Mouse (Mus musculus) kidney, embryonic 15.5 days (tissue): ENCODE measurements around the gene Adgrg2. TPM values are rescaled to one million over a fixed set of nuclear protein-coding genes. Genes with fewer than 3 reads are reported as not detected.

Source experiments
- ATAC-seq: fragments of 200-750 bp; cut with Nextera tagmentation; replicated peaks from 2 replicates; pipeline ENCODE4 v1.8.0; 2017; ENCODE audit warnings: moderate TSS enrichment; ENCODE audit not compliant: low FRiP score
- H3K27ac ChIP-seq: fragments of 300-500 bp; sonication (generic); 2 replicates; pipeline ENCODE4 v1.5.1; 2015; ENCODE audit warnings: mild to moderate bottlenecking, inconsistent platforms
- H3K27me3 ChIP-seq: fragments of 300-500 bp; sonication (generic); 2 replicates; pipeline ENCODE4 v1.6.1; 2015; ENCODE audit warnings: inconsistent platforms
- H3K36me3 ChIP-seq: fragments of 300-500 bp; sonication (generic); 2 replicates; pipeline ENCODE4 v1.6.1; 2015; ENCODE audit warnings: inconsistent platforms
- H3K4me1 ChIP-seq: fragments of 300-500 bp; sonication (generic); 2 replicates; pipeline ENCODE4 v1.6.1; 2015; ENCODE audit warnings: inconsistent platforms
- H3K4me2 ChIP-seq: fragments of 300-500 bp; sonication (generic); 2 replicates; pipeline ENCODE4 v1.6.1; 2015; ENCODE audit warnings: moderate library complexity, mild to moderate bottlenecking, inconsistent platforms
- H3K4me3 ChIP-seq: fragments of 300-500 bp; sonication (generic); replicated peaks from 2 replicates; pipeline ENCODE4 v1.5.1; 2015; ENCODE audit warnings: mild to moderate bottlenecking, inconsistent platforms
- H3K9ac ChIP-seq: fragments of 300-500 bp; sonication (generic); 2 replicates; pipeline ENCODE4 v1.6.1; 2015; ENCODE audit warnings: mild to moderate bottlenecking, inconsistent platforms
- H3K9me3 ChIP-seq: fragments of 300-500 bp; sonication (generic); replicated peaks from 2 replicates; pipeline ENCODE4 v1.6.1; 2016; ENCODE audit warnings: inconsistent platforms
- WGBS: fragments of 180-500 bp; shearing (Covaris S2); methylation state at CpG from one replicate; pipeline ENCODE4 v1.1.7; 2015; ENCODE audit warnings: mixed read lengths; 5-methylcytosine and 5-hydroxymethylcytosine counted together
- polyA plus RNA-seq: library from polyadenylated mRNA; unstranded; fragments of >200 nt; fragmentation: Nextera tagmentation; extraction: Ambion mirVana; gene quantifications from 2 replicates; pipeline ENCODE4 v1.2.1, GENCODE M21; 2015

Gene Adgrg2
- polyA plus RNA-seq, 1 experiment from 2014 or later: 1.9 TPM

GRCm38 (mm10) chrX:160509046-160509445 is 118.6 kb downstream of the Adgrg2 start:
- ATAC-seq: no peak
- no peak overlapping the region for H3K4me2 ChIP-seq
- no peak overlapping the region for H3K9ac ChIP-seq
- whole genome bisulfite sequencing: 39% methylated on average over 1 of the region's 1 CpGs
- H3K36me3 ChIP-seq: no peaks in the 10 kb centered on the region
- no peaks in the 10 kb centered on the region for H3K4me1 ChIP-seq
- no peak overlapping the region for H3K4me3 ChIP-seq
- peaks cover 21% of the 10 kb centered on the region for H3K27me3 ChIP-seq
- no peaks in the 10 kb centered on the region for H3K9me3 ChIP-seq
- no peak overlapping the region for H3K27ac ChIP-seq

DNA sequence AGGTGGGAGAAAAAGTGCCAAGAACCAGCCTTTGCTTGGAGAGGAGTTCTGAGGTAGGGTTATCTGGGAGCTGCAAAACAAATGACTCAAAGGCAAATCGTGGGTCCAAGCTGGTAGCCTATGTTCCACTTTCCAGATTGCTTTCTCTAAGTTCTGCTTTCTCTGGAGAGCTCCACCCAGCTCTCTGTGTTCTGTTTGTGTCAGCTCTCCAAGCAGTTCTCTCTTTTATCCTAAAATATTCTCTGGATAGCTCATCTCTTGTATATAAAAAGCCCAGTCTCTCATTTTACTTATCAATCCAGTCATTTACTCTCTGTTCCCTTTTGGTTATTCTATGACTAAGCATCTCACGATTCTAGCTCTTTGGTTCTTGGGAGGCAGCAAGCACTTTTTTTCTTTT is 119.7 kb downstream of the Adgrg2 start:
- Histone ChIP-seq H3K4me3 (no peak overlapping the region), H3K9me3 (no peaks in the 10 kb centered on the region), H3K27me3 (peaks cover 13% of the 10 kb centered on the region), H3K4me2 (no peak overlapping the region), H3K9ac (no peak overlapping the region), H3K36me3 (no peaks in the 10 kb centered on the region), H3K27ac (no peak overlapping the region), H3K4me1 (no peaks in the 10 kb centered on the region)
- 72% methylated on average over 2 of the region's 2 CpGs for WGBS
- no peak for ATAC-seq

DNA sequence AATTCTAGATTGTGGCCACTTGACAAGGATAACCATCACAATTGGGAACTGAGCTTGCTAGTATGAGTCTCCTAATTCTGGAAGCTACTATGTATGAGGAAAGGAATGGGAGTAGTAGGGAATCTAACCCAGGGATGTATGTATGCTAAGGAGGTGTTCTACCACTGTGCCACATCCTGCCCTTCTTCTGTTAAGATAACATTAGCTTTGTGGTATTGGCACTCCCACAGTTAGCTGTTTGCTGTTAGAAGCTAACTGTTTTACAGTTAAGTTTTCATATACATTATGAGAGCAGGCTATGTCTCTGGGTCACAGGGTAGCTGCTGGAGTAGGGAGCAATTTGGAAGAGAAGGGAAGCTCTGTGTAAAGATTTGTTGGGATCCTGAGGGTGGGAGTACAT is 125.5 kb downstream of the Adgrg2 start:
- no peaks in the 10 kb centered on the region for H3K36me3 ChIP-seq
- peak; percentile 52; the same call in 1 of the 2 replicates for ATAC-seq

DNA sequence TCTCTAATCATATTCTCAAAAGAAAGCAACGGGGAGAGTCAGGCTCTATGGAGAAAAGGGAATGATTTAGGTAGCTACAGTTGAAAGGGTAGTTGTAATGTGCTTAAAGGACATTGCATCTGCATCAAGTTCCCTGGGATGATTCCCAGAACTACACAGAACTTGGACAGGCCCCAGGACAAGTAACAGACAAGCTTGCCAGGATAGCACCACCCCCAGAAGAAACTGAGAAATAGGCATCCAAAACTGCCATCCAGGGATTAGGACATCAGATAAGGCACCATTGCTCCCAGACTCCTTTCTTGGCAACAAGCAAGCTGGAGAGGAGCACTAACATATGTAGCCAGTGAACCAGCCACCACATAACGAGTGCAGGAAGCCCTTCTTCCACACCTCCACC is 152.3 kb downstream of the Adgrg2 start:
- no peaks in the 10 kb centered on the region for H3K9me3 ChIP-seq
- no peak overlapping the region for H3K27ac ChIP-seq
- peaks cover 6% of the 10 kb centered on the region; the same call in 1 of the 2 replicates for H3K27me3 ChIP-seq
- no peak overlapping the region for H3K4me2 ChIP-seq
- ATAC-seq: no peak
- no peaks in the 10 kb centered on the region for H3K4me1 ChIP-seq
- 0 out of 2 replicates have a peak, but pooled peaks cover 12% of the 10 kb centered on the region for H3K36me3 ChIP-seq
- H3K9ac ChIP-seq: no peak overlapping the region
- 68% methylated on average over 2 of the region's 2 CpGs for WGBS
- H3K4me3 ChIP-seq: no peak overlapping the region

More for the DNA sequence above, 125.5 kb downstream of the Adgrg2 start:
- Histone ChIP-seq H3K4me3 (no peak overlapping the region), H3K27me3 (peaks cover 23% of the 10 kb centered on the region; the same call in 1 of the 2 replicates), H3K4me1 (no peaks in the 10 kb centered on the region), H3K9ac (no peak overlapping the region), H3K4me2 (no peak overlapping the region), H3K27ac (no peak overlapping the region), H3K9me3 (no peaks in the 10 kb centered on the region)

Other genes starting within 250 kb of the Adgrg2 start
- gene Phka2, start 111.5 kb downstream of the Adgrg2 start, polyA plus RNA-seq: 14.4 and 14.8 TPM in 2 replicates